Mouse (Mus musculus) heart, embryonic 15.5 days (tissue): ENCODE data around the gene Luc7l. TPM values are rescaled to one million over a fixed set of nuclear protein-coding genes. Genes with fewer than 3 reads are reported as not detected.

ENCODE experiments used
- ATAC-seq: fragments of 200-750 bp; cut with Nextera tagmentation; replicated peaks from 2 replicates; pipeline ENCODE4 v1.8.0; 2017; ENCODE audit warnings: low read depth, moderate TSS enrichment; ENCODE audit not compliant: insufficient number of reproducible peaks, insufficient read depth, low FRiP score
- H3K27ac ChIP-seq: fragments of 300-500 bp; sonication (generic); 2 replicates; pipeline ENCODE4 v1.5.1; 2015; ENCODE audit warnings: mild to moderate bottlenecking, inconsistent platforms
- H3K27me3 ChIP-seq: fragments of 300-500 bp; sonication (generic); 2 replicates; pipeline ENCODE4 v1.6.1; 2015; ENCODE audit warnings: inconsistent platforms
- H3K36me3 ChIP-seq: fragments of 300-500 bp; sonication (generic); 2 replicates; pipeline ENCODE4 v1.6.1; 2015; ENCODE audit warnings: mild to moderate bottlenecking, inconsistent platforms
- H3K4me1 ChIP-seq: fragments of 300-500 bp; sonication (generic); replicated peaks from 2 replicates; pipeline ENCODE4 v1.6.1; 2015; ENCODE audit warnings: inconsistent platforms
- H3K4me2 ChIP-seq: fragments of 300-500 bp; sonication (generic); 2 replicates; pipeline ENCODE4 v1.6.1; 2015; ENCODE audit warnings: inconsistent platforms, mild to moderate bottlenecking, moderate library complexity
- H3K4me3 ChIP-seq: fragments of 300-500 bp; sonication (generic); 2 replicates; pipeline ENCODE4 v1.5.1; 2015; ENCODE audit warnings: mild to moderate bottlenecking, inconsistent platforms
- H3K9ac ChIP-seq: fragments of 300-500 bp; sonication (generic); 2 replicates; pipeline ENCODE4 v1.6.1; 2015; ENCODE audit warnings: mild to moderate bottlenecking, inconsistent platforms
- H3K9me3 ChIP-seq: fragments of 300-500 bp; sonication (generic); replicated peaks from 2 replicates; pipeline ENCODE4 v1.6.1; 2016; ENCODE audit warnings: inconsistent platforms
- WGBS: fragments of 180-500 bp; shearing (Covaris S2); methylation state at CpG from one replicate; pipeline ENCODE4 v1.1.7; 2015; ENCODE audit warnings: mixed read lengths; 5-methylcytosine and 5-hydroxymethylcytosine counted together
- polyA plus RNA-seq: library from polyadenylated mRNA; unstranded; fragments of >200 nt; fragmentation: Nextera tagmentation; extraction: Ambion mirVana; gene quantifications from 2 replicates; pipeline ENCODE4 v1.2.1, GENCODE M21; 2015

Gene Luc7l
- polyA plus RNA-seq, result 53.4 and 55.3 TPM in 2 replicates

DNA sequence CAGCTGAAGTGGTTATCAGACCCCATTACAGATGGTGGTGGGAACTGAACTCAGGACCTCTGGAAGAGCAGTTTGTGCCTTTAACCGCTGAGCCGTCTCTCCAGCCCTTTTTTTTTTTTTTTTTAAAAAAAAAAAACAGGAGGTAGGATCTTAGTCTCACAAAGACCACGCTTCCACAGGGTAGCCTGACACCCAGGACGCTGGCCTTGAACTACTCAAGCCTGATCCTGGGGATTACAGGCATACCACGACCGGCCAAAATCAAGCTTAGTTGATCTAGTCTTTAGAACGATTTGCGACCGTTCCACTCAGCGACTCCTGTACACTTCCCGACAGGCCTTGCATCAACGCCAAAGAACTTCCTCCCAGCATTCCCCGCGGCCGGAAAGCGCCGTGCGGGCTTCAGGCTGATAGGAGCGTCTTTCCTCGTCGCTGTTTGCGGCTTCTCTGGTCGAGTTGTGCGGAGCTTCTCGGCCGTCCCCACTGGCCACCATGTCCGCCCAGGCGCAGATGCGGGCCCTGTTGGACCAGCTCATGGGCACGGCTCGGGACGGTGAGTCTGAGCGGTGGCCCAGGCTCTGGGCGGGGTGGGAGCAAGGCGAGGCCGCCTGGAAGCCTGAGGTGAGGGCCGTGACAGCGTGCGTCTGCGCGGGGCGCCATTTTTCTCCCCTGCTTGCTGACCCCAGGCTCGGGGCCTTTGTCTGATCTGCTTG is at the start of gene Luc7l:
Luc7l (plus strand) TSS at position 358 of the 713 bp plus-strand sequence.
- Histone ChIP-seq H3K36me3 (peaks cover 17% of the 10 kb centered on the region), H3K4me1 (peaks cover 13% of the 10 kb centered on the region), H3K27ac (peak within 1 kb of the TSS; percentile 98), H3K27me3 (no peaks in the 10 kb centered on the region), H3K4me3 (peak within 1 kb of the TSS; percentile 85), H3K9ac (peak within 1 kb of the TSS; percentile 94), H3K4me2 (peak within 1 kb of the TSS; percentile 71), H3K9me3 (no peaks in the 10 kb centered on the region)
- under 1% methylated on average over 43 of the region's 43 CpGs for WGBS
- ATAC-seq, result peak; percentile 94

DNA sequence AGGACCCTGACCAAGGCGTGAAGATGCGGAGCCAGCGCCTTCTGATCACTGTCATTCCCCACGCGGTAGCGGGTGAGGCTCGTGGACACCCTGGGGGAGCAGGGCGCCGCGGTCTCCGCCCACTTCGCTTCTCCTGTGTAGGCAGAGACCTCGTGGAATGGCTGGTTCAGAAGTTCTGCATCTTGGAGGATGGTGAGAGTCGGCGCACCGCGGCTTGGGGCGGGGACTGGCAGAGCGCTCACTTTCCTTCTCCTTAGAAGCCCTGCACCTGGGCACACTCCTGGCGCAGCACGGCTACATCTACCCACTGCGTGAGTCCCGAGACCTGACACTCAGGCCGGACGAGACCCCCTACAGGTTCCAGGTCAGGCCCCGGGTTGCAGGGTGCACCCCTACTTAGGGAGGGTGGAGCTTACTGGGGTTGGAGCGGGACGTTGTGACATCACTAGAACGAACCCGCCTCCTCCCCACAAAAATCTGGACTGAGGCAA is 49.3 kb upstream of the Luc7l start:
- ATAC-seq, result no peak
- peak overlapping the region; percentile 56 for H3K4me3 ChIP-seq
- H3K27ac ChIP-seq, result no peak overlapping the region
- 3% methylated on average over 30 of the region's 30 CpGs for whole genome bisulfite sequencing
- H3K9me3 ChIP-seq, result no peaks in the 10 kb centered on the region
- no peaks in the 10 kb centered on the region for H3K36me3 ChIP-seq
- H3K4me1 ChIP-seq, result peaks cover 25% of the 10 kb centered on the region
- H3K27me3 ChIP-seq, result peaks cover 58% of the 10 kb centered on the region
- peak overlapping the region; percentile 42 for H3K9ac ChIP-seq
- peak overlapping the region; percentile 94 for H3K4me2 ChIP-seq

DNA sequence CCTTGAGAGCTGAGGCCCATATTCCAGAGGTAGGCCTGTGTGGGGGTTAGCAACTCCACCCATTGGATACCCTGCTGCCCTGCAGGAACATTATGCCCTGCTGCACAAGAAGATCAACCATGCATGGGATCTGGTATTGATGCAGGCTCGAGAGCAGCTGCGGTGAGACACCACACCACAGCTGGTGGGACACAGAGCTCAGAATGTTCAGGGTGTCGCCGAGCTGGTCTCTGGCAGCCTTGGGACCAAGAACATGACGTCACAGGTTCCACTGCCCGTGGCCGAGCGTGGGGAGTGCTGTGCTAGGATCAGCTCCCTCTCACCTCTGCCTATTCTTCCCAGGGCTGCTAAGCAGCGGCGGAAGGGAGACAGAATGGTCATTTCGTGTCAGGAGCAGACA is 47.9 kb upstream of the Luc7l start:
- Histone ChIP-seq H3K27ac (no peak overlapping the region), H3K4me3 (no peak overlapping the region), H3K27me3 (peaks cover 52% of the 10 kb centered on the region), H3K4me1 (peaks cover 25% of the 10 kb centered on the region), H3K36me3 (no peaks in the 10 kb centered on the region), H3K9me3 (no peaks in the 10 kb centered on the region), H3K4me2 (no peak overlapping the region), H3K9ac (no peak overlapping the region)
- no peak for ATAC-seq
- WGBS, result 34% methylated on average over 11 of the region's 11 CpGs

DNA sequence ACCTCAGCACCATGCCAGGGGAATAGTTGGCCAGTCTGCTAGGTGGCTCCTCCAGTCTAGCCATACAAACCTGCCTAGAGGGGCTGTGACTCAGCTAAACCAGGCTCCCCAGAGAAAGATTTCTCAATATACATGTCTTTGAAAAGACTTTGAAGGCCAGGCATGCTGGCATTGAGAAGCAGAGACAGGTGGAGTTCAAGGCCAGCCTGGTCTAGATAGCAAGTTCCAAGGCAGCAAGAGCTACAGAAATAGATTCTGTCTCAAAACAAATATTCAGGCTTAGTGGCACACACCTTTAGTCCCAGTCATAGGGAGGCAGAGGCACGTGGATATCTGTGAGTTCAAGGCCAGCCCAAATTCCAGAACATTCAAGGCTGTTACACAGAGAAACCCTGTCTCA is 46.3 kb upstream of the Luc7l start:
- no peaks in the 10 kb centered on the region for H3K36me3 ChIP-seq
- no peak overlapping the region for H3K9ac ChIP-seq
- H3K4me2 ChIP-seq, result no peak overlapping the region
- no peak overlapping the region for H3K27ac ChIP-seq
- H3K27me3 ChIP-seq, result peaks cover 36% of the 10 kb centered on the region
- peaks cover 15% of the 10 kb centered on the region for H3K4me1 ChIP-seq
- H3K4me3 ChIP-seq, result no peak overlapping the region
- WGBS, result 35% methylated on average over 1 of the region's 1 CpGs
- no peaks in the 10 kb centered on the region for H3K9me3 ChIP-seq
- no peak for ATAC-seq

- ATAC-seq, result no peak
- Histone ChIP-seq H3K27ac (no peak within 1 kb of the TSS), H3K4me2 (no peak within 1 kb of the TSS), H3K9me3 (no peaks in the 10 kb centered on the region), H3K4me1 (peaks cover 11% of the 10 kb centered on the region), H3K27me3 (peaks cover 23% of the 10 kb centered on the region), H3K9ac (no peak within 1 kb of the TSS), H3K36me3 (no peaks in the 10 kb centered on the region), H3K4me3 (no peak within 1 kb of the TSS)
- WGBS, result 87% methylated on average over 12 of the region's 12 CpGs
These were observed 45.0 kb upstream of the Luc7l start, which contains the start of gene Arhgdig for GRCm38 (mm10) chr17:26207686-26208085. TSS of gene Arhgdig (minus strand) at chr17:26207786.

DNA sequence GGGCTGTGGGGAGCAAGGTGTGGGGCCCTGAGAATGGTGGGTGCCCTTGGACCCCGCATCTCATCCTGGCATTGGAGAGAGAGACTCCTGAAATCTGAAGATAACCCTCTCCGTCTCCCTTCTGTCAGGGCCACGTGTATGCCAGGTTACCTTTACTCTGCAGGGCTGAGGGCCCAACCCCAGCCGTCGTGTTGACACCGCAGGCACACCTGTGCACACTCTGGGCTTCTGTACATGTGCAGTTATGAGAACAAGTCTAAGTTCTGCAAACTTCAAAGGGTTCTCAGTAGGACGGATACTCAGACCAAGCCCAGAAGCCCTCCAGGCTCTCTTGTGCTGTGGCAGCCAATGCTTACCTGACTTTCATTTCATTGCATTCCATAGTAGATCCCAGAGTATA is 40.5 kb upstream of the Luc7l start:
- Histone ChIP-seq H3K4me1 (no peaks in the 10 kb centered on the region), H3K4me3 (no peak overlapping the region), H3K9ac (no peak overlapping the region), H3K36me3 (peaks cover 5% of the 10 kb centered on the region; the same call in 1 of the 2 replicates), H3K9me3 (no peaks in the 10 kb centered on the region), H3K27me3 (no peaks in the 10 kb centered on the region), H3K27ac (no peak overlapping the region), H3K4me2 (no peak overlapping the region)
- WGBS, result 87% methylated on average over 7 of the region's 7 CpGs
- no peak for ATAC-seq

- Histone ChIP-seq H3K27me3 (no peaks in the 10 kb centered on the region), H3K36me3 (peaks cover 5% of the 10 kb centered on the region; the same call in 1 of the 2 replicates), H3K4me3 (no peak overlapping the region), H3K4me2 (no peak overlapping the region), H3K4me1 (no peaks in the 10 kb centered on the region), H3K9me3 (no peaks in the 10 kb centered on the region), H3K9ac (no peak overlapping the region), H3K27ac (no peak overlapping the region)
- no peak for ATAC-seq
- 83% methylated on average over 11 of the region's 11 CpGs for WGBS
These were observed 40.0 kb upstream of the Luc7l start for GRCm38 (mm10) chr17:26212681-26213080.

GRCm38 (mm10) chr17:26221508-26221907 is 31.2 kb upstream of the Luc7l start:
- no peak overlapping the region for H3K27ac ChIP-seq
- H3K4me1 ChIP-seq, result peaks cover 8% of the 10 kb centered on the region
- no peaks in the 10 kb centered on the region; the same call in 1 of the 2 replicates for H3K36me3 ChIP-seq
- no peak overlapping the region for H3K4me3 ChIP-seq
- H3K9me3 ChIP-seq, result no peaks in the 10 kb centered on the region
- no peak for ATAC-seq
- H3K27me3 ChIP-seq, result no peaks in the 10 kb centered on the region
- 69% methylated on average over 2 of the region's 2 CpGs for WGBS
- no peak overlapping the region for H3K4me2 ChIP-seq
- H3K9ac ChIP-seq, result no peak overlapping the region

DNA sequence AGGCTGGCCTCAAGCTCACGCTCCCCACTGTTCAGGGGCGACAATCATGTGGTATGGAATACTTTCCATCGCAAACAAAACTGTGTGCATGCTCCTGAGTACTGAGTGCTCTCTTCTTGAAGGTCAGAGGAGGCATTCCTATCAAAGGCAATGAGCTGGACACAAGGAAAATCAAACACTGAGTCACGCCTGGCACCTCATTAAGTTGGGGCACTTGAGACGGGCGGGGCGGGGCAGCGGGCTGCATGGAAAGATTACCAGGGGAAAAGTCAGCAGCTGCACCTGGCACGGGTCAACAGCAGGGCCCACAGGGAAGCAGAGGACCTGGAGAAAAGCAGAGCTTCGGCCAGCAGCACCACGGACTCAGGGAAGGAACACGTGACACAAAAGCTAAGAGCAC is 27.5 kb upstream of the Luc7l start:
- no peaks in the 10 kb centered on the region for H3K36me3 ChIP-seq
- H3K4me3 ChIP-seq, result no peak overlapping the region
- no peak overlapping the region for H3K9ac ChIP-seq
- WGBS, result 65% methylated on average over 12 of the region's 12 CpGs
- no peak overlapping the region for H3K4me2 ChIP-seq
- no peaks in the 10 kb centered on the region for H3K9me3 ChIP-seq
- peaks cover 8% of the 10 kb centered on the region for H3K4me1 ChIP-seq
- 0 out of 2 replicates have a peak overlapping the region, but pooled peaks have one; percentile 24 for H3K27ac ChIP-seq
- H3K27me3 ChIP-seq, result no peaks in the 10 kb centered on the region
- ATAC-seq, result no peak

DNA sequence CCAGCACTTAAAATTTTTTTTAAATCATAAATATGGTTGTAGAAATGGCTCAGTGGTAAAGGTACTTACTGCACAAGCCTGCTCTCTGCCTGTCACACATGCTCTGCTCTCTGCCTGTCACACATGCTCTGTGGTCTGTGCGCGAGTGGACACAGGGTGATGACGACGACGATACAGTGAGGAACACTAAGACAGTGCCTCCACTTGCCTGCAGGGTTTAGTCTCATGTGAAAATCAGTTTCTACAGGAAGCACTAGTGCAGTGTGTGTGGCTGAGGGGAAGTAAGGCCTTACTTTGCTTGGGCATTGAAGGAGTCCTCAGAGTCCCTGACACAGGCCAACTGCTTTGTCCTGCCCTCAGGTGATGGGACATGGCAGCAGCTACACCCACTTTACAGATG is 22.9 kb upstream of the Luc7l start:
- peaks cover 8% of the 10 kb centered on the region for H3K4me1 ChIP-seq
- no peak overlapping the region for H3K27ac ChIP-seq
- no peaks in the 10 kb centered on the region for H3K36me3 ChIP-seq
- H3K4me3 ChIP-seq, result no peak overlapping the region
- no peak overlapping the region for H3K4me2 ChIP-seq
- 87% methylated on average over 5 of the region's 5 CpGs for WGBS
- no peaks in the 10 kb centered on the region for H3K9me3 ChIP-seq
- H3K9ac ChIP-seq, result no peak overlapping the region
- ATAC-seq, result no peak
- H3K27me3 ChIP-seq, result no peaks in the 10 kb centered on the region

GRCm38 (mm10) chr17:26231156-26231555 is 21.5 kb upstream of the Luc7l start:
- no peaks in the 10 kb centered on the region for H3K4me1 ChIP-seq
- H3K9me3 ChIP-seq, result no peaks in the 10 kb centered on the region
- H3K4me3 ChIP-seq, result no peak overlapping the region
- H3K27ac ChIP-seq, result no peak overlapping the region
- WGBS, result 84% methylated on average over 5 of the region's 5 CpGs
- H3K36me3 ChIP-seq, result no peaks in the 10 kb centered on the region
- no peak overlapping the region for H3K9ac ChIP-seq
- H3K4me2 ChIP-seq, result no peak overlapping the region
- ATAC-seq, result no peak
- H3K27me3 ChIP-seq, result no peaks in the 10 kb centered on the region

GRCm38 (mm10) chr17:26232863-26233262 is 19.8 kb upstream of the Luc7l start:
- Histone ChIP-seq H3K9ac (no peak overlapping the region), H3K9me3 (no peaks in the 10 kb centered on the region), H3K4me1 (no peaks in the 10 kb centered on the region), H3K27ac (no peak overlapping the region), H3K27me3 (no peaks in the 10 kb centered on the region), H3K4me2 (no peak overlapping the region), H3K36me3 (no peaks in the 10 kb centered on the region), H3K4me3 (no peak overlapping the region)
- no peak for ATAC-seq
- 72% methylated on average over 8 of the region's 8 CpGs for WGBS
